Mouse (Mus musculus): ENCODE data around the gene Phkb.
A peak's percentile ranks its signal among the peaks of the same experiment; 100 is the strongest.
"Not testable (repeated sequence)": the region's sequence is repeated elsewhere in the genome, so short reads cannot be mapped to it uniquely, and the experiment has no call there.

Gene Phkb

GRCm38 (mm10) chr8:85840657-85841488 is at the start of gene Phkb, which contains the start of gene Itfg1:
Phkb (plus strand) TSS chr8:85840959.
Itfg1 (minus strand) TSS chr8:85840921.
- DNase-seq (ENCODE audit: low spot score), result peak; percentile 88

GRCm38 (mm10) chr8:85796392-85796791 is 44.4 kb upstream of the Phkb start:
- not testable (repeated sequence) for DNase-seq (ENCODE audit: low spot score)

- no peak for DNase-seq (ENCODE audit: low spot score)
Observed at GRCm38 (mm10) chr8:85800164-85800563, 40.6 kb upstream of the Phkb start.

GRCm38 (mm10) chr8:85801408-85801807 is 39.4 kb upstream of the Phkb start:
- DNase-seq (ENCODE audit: low spot score), result no peak

GRCm38 (mm10) chr8:85813621-85814020 is 27.1 kb upstream of the Phkb start:
- no peak for DNase-seq (ENCODE audit: low spot score)

GRCm38 (mm10) chr8:85839916-85840656 is 673 bp upstream of the Phkb start:
- no peak for DNase-seq (ENCODE audit: low spot score)

GRCm38 (mm10) chr8:85841489-85841795 is 683 bp downstream of the Phkb start:
- no peak for DNase-seq (ENCODE audit: low spot score)

- no peak for DNase-seq (ENCODE audit: low spot score)
Observed at GRCm38 (mm10) chr8:85845887-85846286, 5.1 kb downstream of the Phkb start.

GRCm38 (mm10) chr8:85854220-85855123 is 13.7 kb downstream of the Phkb start:
- DNase-seq (ENCODE audit: low spot score), result no peak

GRCm38 (mm10) chr8:85857227-85857896 is 16.6 kb downstream of the Phkb start:
- DNase-seq (ENCODE audit: low spot score), result not testable (repeated sequence)

GRCm38 (mm10) chr8:85860612-85861011 is 19.9 kb downstream of the Phkb start:
- no peak for DNase-seq (ENCODE audit: low spot score)

GRCm38 (mm10) chr8:85862381-85862780 is 21.6 kb downstream of the Phkb start:
- no peak for DNase-seq (ENCODE audit: low spot score)

- no peak for DNase-seq (ENCODE audit: low spot score)
Observed at GRCm38 (mm10) chr8:85871660-85872059, 30.9 kb downstream of the Phkb start.

- DNase-seq (ENCODE audit: low spot score), result no peak
Observed at GRCm38 (mm10) chr8:85877976-85878375, 37.2 kb downstream of the Phkb start.

GRCm38 (mm10) chr8:85879624-85880023 is 38.9 kb downstream of the Phkb start:
- no peak for DNase-seq (ENCODE audit: low spot score)

- no peak for DNase-seq (ENCODE audit: low spot score)
Observed at GRCm38 (mm10) chr8:85884811-85885210, 44.1 kb downstream of the Phkb start.

GRCm38 (mm10) chr8:85897636-85898035 is 56.9 kb downstream of the Phkb start:
- DNase-seq (ENCODE audit: low spot score), result no peak

GRCm38 (mm10) chr8:85924991-85925390 is 84.2 kb downstream of the Phkb start:
- DNase-seq (ENCODE audit: low spot score), result no peak

- DNase-seq (ENCODE audit: low spot score), result no peak
Observed at GRCm38 (mm10) chr8:85925574-85925973, 84.8 kb downstream of the Phkb start.

- DNase-seq (ENCODE audit: low spot score), result peak; percentile 12
Observed at GRCm38 (mm10) chr8:85926107-85926506, 85.3 kb downstream of the Phkb start.

GRCm38 (mm10) chr8:85936148-85936547 is 95.4 kb downstream of the Phkb start:
- no peak for DNase-seq (ENCODE audit: low spot score)

- no peak for DNase-seq (ENCODE audit: low spot score)
Observed at GRCm38 (mm10) chr8:85937343-85937742, 96.6 kb downstream of the Phkb start.

Measured in layer of hippocampus, adult 11-12 months (tissue).